Mouse (Mus musculus) liver, adult 2 months (tissue): ENCODE results near the gene Tbc1d12.

Source experiments
- CTCF ChIP-seq: fragments of 200-500 bp; IDR thresholded peaks from 2 replicates; pipeline ENCODE4 v1.5.1; 2011; ENCODE audit warnings: low read depth, low read length, control low read depth
- POLR2A ChIP-seq: fragments of 200-500 bp; IDR thresholded peaks from 2 replicates; pipeline ENCODE4 v1.6.1; 2011; ENCODE audit warnings: low read length, control low read depth; ENCODE audit not compliant: insufficient read depth; ENCODE audit errors: extremely low read depth

DNA sequence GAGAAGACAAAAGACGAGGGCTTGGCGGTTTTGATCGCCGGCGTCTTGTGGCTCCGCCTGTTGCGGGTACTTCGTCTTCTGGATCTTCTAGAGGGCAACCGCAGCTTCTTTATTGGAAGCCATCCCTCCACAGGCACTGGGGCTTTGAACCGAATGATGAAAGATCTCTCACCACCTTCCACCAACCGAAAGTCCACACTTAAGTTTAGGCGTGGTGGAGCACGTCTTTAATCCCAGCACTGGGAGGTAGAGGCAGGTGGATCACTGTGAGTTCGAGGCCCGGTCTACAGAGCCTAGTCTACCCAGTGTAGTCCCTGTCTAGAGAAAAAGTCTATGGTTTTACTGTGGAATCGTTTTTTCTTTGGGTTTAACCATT is 17.0 kb upstream of the Tbc1d12 start:
- no peak for TF ChIP-seq CTCF
- TF ChIP-seq POLR2A = no peak
